Mouse (Mus musculus) thymus, adult 2 months (tissue): ENCODE data around the gene Adamtsl5.

Experiments
- CTCF ChIP-seq: fragments of 200-500 bp; IDR thresholded peaks from 2 replicates; pipeline ENCODE4 v1.5.1; 2012; ENCODE audit warnings: mild to moderate bottlenecking, control low read depth, low read length, moderate library complexity, borderline replicate concordance; ENCODE audit not compliant: control insufficient read depth, poor library complexity, insufficient read depth; ENCODE audit errors: extremely low read depth
- POLR2A ChIP-seq: fragments of 200-500 bp; IDR thresholded peaks from 2 replicates; pipeline ENCODE4 v1.6.1; 2012; ENCODE audit warnings: mild to moderate bottlenecking, low read length, control low read depth, moderate library complexity; ENCODE audit not compliant: control insufficient read depth, poor library complexity, insufficient read depth; ENCODE audit errors: extremely low read depth

- no peak for TF ChIP-seq CTCF
- TF ChIP-seq POLR2A: no peak
Measured at GRCm38 (mm10) chr10:80384115-80384639, 36.0 kb upstream of the Adamtsl5 start.
